Mouse (Mus musculus) left cerebral cortex, adult 9 months (tissue): ENCODE results near the gene Fbln2.

Experiments used
- DNase-seq, 2 experiments: peaks; one replicate each; pipeline ENCODE4 v3.0.0; 2022; ENCODE audit warnings: low spot score in 2 of 2

Fbln2 gene

GRCm38 (mm10) chr6:91281206-91281605 is 69.0 kb downstream of the Fbln2 start:
- peak in 1 of 2 experiments; percentile 96 for DNase-seq

GRCm38 (mm10) chr6:91281747-91282146 is 69.5 kb downstream of the Fbln2 start:
- no peak for DNase-seq

DNA sequence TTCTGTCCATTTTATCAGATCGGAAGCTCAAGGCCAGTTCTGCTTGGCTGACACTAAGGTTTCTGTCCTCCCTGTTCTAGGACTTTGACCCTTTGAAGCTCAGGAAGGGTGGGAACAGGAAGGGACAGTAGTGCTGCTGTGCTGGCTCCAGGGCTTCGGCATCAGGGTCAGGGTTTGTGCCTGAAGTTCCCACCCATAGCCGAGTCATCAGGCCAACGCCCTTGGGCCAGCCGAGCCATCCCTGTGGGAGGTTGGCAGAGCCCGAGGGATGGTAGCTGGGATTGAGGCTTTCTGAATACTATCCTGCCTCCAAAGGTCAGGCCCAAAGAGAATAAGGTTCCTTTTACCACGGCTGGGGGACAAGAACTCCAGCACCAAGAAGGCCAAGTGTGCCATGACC is 70.8 kb downstream of the Fbln2 start:
- DNase-seq = no peak

GRCm38 (mm10) chr6:91284521-91285449 is 72.5 kb downstream of the Fbln2 start:
- DNase-seq = peak in 1 of 2 experiments; percentile 62

GRCm38 (mm10) chr6:91285450-91285790 is 73.2 kb downstream of the Fbln2 start:
- DNase-seq = peak in 1 of 2 experiments; percentile 80

DNA sequence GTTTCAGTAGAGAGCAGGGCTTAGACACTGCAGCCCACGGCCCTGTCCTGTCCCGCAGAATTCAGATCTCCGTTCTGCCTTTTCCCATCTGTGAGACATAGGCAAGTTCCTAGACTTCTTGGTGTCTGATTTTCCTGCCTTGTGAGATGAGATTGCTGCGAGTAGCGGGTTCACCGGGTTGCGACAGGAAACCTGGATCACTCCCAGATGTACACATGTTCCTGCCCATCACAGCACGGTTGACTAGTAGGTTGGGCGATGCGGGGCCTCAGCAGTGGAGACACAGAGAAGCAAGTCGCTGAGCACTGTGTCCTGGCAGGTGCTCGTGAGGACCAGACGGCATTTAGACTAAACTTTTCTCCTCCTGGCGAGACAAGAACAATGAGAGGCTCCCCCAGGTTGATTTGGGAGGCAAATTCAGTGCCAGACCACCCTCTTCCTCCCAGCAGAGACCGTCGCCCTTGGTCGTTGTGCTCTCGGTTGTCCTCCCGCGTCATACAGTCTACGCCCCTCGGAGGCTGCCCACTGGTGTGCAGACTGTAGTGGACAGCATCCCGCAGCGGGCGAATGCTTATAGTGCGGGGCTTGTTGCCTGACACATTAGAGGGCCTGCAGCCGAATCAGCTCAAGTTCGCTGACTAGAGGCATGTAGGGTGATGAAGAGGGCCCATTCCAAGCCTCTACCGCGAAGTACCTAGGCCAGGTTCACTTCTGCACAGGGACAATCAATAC is 73.7 kb downstream of the Fbln2 start:
- DNase-seq = no peak

- peak in 1 of 2 experiments; percentile 84 for DNase-seq
These were observed 74.4 kb downstream of the Fbln2 start for GRCm38 (mm10) chr6:91286624-91287023.

GRCm38 (mm10) chr6:91287148-91287547 is 74.9 kb downstream of the Fbln2 start:
- DNase-seq = no peak

- no peak for DNase-seq
These were observed 75.4 kb downstream of the Fbln2 start for GRCm38 (mm10) chr6:91287636-91288035.

DNA sequence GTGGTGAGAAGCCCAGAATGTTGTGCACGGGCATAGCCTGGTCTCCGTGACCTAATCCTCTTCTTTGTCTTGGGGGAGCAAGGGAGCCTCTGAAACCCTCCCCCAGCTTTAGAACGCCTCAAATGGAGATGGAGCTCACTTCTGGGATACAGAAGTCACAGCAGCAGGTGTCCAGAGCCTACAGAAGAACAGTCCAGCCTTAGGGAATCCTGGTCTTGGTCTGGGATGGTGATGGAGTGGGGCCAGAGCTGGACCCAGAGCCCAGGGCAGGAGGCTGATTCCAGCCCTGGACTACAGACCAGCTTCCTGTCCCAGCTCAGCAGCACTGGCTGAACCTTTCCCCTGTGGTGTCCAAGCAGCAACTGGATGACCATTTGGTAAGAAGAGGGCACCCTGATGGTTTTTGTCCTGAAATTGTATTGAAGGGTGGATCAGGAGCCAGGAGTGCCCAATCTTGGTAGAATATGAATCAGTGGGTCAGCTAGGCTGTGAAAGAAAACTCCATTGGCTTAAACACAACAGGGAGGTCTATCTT is 76.1 kb downstream of the Fbln2 start:
- DNase-seq = no peak

DNA sequence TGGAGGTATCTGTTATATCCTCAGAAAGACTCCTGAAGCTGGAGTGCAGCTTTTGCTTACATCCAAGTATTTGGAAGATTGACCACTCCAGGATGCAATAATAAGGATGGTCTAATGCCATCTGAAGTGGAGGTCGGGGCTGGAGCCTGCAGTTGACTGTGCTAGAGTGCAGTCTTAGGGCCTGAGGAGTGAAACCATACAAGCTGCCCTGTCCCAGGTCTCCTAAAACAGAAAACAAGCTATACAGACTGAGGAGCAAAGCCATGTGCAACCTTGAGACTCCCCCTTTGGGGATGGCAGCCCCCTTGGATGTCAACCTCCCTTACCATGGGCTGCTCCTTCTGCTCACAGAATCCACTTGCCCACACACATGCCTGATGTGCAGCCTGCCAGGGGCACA is 76.7 kb downstream of the Fbln2 start:
- DNase-seq = no peak

DNA sequence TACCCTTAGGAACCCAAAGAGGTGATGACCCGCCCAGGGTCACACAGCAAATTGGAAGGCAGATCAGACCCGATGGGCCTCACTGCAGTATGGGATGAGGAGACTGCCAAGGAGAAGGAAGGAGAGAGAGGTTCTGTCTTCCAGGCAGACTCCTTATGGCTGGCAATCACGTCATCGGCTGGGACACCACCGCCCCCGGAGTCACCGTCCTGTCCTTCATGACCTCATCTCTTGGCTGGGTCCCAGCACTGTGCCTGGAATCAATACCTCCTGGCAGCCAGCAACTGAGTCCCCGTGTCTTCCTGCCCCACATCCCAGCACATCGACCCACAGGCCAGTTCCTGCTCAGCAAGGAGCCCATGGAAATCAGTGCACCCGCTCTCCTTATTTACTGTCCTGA is 78.7 kb downstream of the Fbln2 start:
- DNase-seq = no peak

- no peak for DNase-seq
These were observed 83.2 kb downstream of the Fbln2 start for GRCm38 (mm10) chr6:91295431-91295830.

GRCm38 (mm10) chr6:91298828-91299227 is 86.6 kb downstream of the Fbln2 start:
- no peak for DNase-seq

DNA sequence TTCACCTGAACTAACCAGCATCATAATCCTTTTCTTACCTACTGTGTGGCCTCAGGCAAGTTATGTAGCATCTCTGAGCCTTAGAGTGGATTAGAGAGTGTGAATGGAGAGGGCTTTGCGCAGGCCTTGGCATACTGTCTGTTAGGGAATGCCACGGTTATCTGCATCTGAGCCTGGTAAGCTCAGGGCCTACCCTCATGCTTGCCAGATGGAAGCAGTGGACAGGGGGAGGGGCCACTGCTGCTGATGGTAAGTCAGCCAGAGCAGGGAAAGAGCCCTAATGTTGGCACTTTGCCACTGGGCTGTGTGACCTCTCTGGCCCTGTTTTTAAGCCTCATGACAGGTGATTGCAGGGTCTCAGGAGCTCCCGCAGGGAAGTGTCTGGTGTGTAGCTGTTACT is 87.8 kb downstream of the Fbln2 start:
- DNase-seq = no peak

GRCm38 (mm10) chr6:91301839-91302238 is 89.6 kb downstream of the Fbln2 start:
- peak; percentile 71 to 81 for DNase-seq

- DNase-seq = no peak
These were observed 90.1 kb downstream of the Fbln2 start for GRCm38 (mm10) chr6:91302337-91302736.

DNA sequence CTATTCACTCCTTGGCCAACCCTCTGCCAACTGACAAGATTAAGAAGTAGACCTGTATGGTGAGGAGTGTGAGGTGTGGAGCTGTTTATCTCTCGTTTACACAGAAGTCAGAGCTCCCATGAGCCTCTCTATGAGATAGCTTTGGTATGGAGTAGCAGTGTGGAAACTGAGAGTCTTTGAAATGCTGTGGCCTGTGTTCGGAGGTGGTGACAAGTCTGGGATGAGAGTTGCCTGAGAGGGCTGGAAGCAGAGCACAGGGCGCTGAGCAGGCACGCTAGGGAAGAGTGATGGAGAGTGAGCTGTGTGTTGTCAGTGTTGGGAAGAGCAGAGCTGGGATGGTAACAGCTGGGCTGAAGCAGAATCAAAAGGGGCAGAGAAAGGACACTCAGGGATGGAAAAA is 91.9 kb downstream of the Fbln2 start:
- DNase-seq = no peak

DNA sequence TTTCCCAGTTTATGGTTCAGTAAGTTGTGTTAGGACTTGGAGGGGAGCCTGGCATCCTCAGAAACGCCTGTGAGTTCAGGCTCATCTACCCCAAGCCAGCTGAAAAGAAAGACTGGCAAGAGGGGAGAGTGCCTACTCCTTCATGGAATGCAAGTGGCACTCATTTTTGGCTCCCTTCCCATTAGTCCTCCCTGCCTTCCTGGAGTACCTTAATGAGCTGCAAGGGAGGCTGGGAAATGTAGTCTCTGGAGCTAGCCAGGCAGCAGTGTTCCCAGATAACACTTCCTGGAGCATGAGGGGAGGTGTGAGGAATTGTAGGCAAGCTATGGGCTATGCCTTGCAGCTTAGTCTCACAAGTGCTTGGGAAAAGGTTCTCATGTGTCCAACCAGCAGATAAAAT is 95.7 kb downstream of the Fbln2 start:
- no peak for DNase-seq

- no peak for DNase-seq
These were observed 98.9 kb downstream of the Fbln2 start for GRCm38 (mm10) chr6:91311204-91311603.

DNA sequence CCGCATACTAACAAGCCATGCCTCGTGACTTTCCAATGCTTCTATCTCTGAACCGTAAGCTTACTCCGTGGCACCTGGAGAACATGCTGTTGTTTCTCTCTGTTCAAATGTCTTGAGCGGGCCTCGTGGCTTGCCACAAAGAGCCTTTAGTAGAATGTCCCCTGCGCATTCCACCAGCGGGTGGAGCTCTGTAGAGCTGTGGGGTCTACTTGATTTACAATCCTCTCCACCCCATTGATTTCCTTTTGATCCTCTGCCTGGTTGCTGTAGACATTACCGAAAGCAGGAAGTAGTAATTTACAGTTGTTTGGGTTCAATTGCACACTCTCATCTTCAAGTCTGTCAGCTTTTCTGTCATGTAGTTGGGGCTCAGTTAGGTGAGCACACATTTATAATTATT is 100.2 kb downstream of the Fbln2 start:
- no peak for DNase-seq
